Mouse (Mus musculus): ENCODE data around the gene Fam214a. TPM values are rescaled to one million over a fixed set of nuclear protein-coding genes. Genes with fewer than 3 reads are reported as not detected.

Gene Fam214a
- polyA plus RNA-seq, 1 experiment from 2014 or later = 12.0 TPM

GRCm38 (mm10) chr9:74915611-74916010 lies 37.1 kb upstream of the Fam214a start:
- Histone ChIP-seq H3K4me3 (ENCODE audit: low read depth, low read length) (no peak overlapping the region), H3K27me3 (replicated peaks; ENCODE audit: control insufficient read depth, insufficient read depth, low read length) (no peaks in the 10 kb centered on the region), H3K4me1 (ENCODE audit: control insufficient read depth, insufficient read depth, low read length) (peaks cover 6% of the 10 kb centered on the region; the same call in 1 of the 2 replicates), H3K9ac (ENCODE audit: low read depth, low read length) (no peak overlapping the region), H3K9me3 (ENCODE audit: control insufficient read depth, low read length) (0 out of 2 replicates have a peak, but pooled peaks cover 5% of the 10 kb centered on the region), H3K36me3 (ENCODE audit: control insufficient read depth, insufficient read depth, low read length) (no peaks in the 10 kb centered on the region), H3K27ac (replicated peaks; ENCODE audit: low read depth, low read length) (no peak overlapping the region), H3K4me2 (ENCODE audit: low read depth, low read length) (no peak overlapping the region)
- ATAC-seq (ENCODE audit: low read depth) = no peak
- 83% methylated on average over 3 of the region's 3 CpGs for WGBS
- DNase-seq (ENCODE audit: low spot score) = no peak

GRCm38 (mm10) chr9:74920450-74920849 lies 32.2 kb upstream of the Fam214a start:
- ATAC-seq (ENCODE audit: low read depth) = no peak; the same call in 1 of the 2 replicates
- Histone ChIP-seq H3K4me3 (ENCODE audit: low read depth, low read length) (no peak overlapping the region), H3K27me3 (replicated peaks; ENCODE audit: control insufficient read depth, insufficient read depth, low read length) (no peaks in the 10 kb centered on the region), H3K4me1 (ENCODE audit: control insufficient read depth, insufficient read depth, low read length) (no peaks in the 10 kb centered on the region), H3K4me2 (ENCODE audit: low read depth, low read length) (no peak overlapping the region), H3K9ac (ENCODE audit: low read depth, low read length) (no peak overlapping the region), H3K27ac (replicated peaks; ENCODE audit: low read depth, low read length) (no peak overlapping the region), H3K36me3 (ENCODE audit: control insufficient read depth, insufficient read depth, low read length) (no peaks in the 10 kb centered on the region), H3K9me3 (ENCODE audit: control insufficient read depth, low read length) (0 out of 2 replicates have a peak, but pooled peaks cover 5% of the 10 kb centered on the region)
- 85% methylated on average over 12 of the region's 12 CpGs for WGBS
- peak; percentile 41 for DNase-seq (ENCODE audit: low spot score)

DNA sequence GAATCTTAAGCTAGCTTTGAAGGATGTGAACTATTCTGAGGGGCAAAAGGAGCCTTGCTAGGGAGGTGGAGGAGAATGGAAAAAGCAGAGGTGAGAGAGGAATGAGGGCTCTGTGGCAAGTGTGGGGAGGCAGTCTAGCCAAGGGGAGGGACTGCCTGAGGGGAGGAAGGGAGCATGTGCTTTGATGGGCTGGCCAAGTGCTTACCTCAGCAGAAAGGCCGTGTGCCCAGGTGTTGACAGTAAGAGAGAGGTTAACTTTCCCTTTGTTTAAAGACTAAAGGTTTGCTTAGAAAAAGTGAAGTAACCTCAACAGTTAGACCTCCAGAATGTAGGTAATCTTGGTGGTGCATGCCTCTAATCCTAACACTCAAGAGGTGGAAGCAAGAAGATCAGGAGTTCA lies 31.3 kb upstream of the Fam214a start:
- no peaks in the 10 kb centered on the region for H3K36me3 ChIP-seq (ENCODE audit: control insufficient read depth, insufficient read depth, low read length)
- H3K4me3 ChIP-seq (ENCODE audit: low read depth, low read length) = no peak overlapping the region
- no peaks in the 10 kb centered on the region for H3K27me3 ChIP-seq (replicated peaks; ENCODE audit: control insufficient read depth, insufficient read depth, low read length)
- H3K9ac ChIP-seq (ENCODE audit: low read depth, low read length) = no peak overlapping the region
- 0 out of 2 replicates have a peak, but pooled peaks cover 5% of the 10 kb centered on the region for H3K9me3 ChIP-seq (ENCODE audit: control insufficient read depth, low read length)
- no peak overlapping the region for H3K4me2 ChIP-seq (ENCODE audit: low read depth, low read length)
- no peak overlapping the region for H3K27ac ChIP-seq (replicated peaks; ENCODE audit: low read depth, low read length)
- no peak for ATAC-seq (ENCODE audit: low read depth)
- WGBS = 11% methylated on average over 1 of the region's 1 CpGs
- H3K4me1 ChIP-seq (ENCODE audit: control insufficient read depth, insufficient read depth, low read length) = no peaks in the 10 kb centered on the region
- no peak for DNase-seq (ENCODE audit: low spot score)

GRCm38 (mm10) chr9:74922884-74923283 lies 29.8 kb upstream of the Fam214a start:
- Histone ChIP-seq H3K4me1 (ENCODE audit: control insufficient read depth, insufficient read depth, low read length) (no peaks in the 10 kb centered on the region), H3K9me3 (ENCODE audit: control insufficient read depth, low read length) (no peaks in the 10 kb centered on the region), H3K4me2 (ENCODE audit: low read depth, low read length) (no peak overlapping the region), H3K4me3 (ENCODE audit: low read depth, low read length) (no peak overlapping the region), H3K9ac (ENCODE audit: low read depth, low read length) (no peak overlapping the region), H3K27ac (replicated peaks; ENCODE audit: low read depth, low read length) (no peak overlapping the region), H3K36me3 (ENCODE audit: control insufficient read depth, insufficient read depth, low read length) (no peaks in the 10 kb centered on the region), H3K27me3 (replicated peaks; ENCODE audit: control insufficient read depth, insufficient read depth, low read length) (no peaks in the 10 kb centered on the region)
- 55% methylated on average over 3 of the region's 3 CpGs for WGBS
- ATAC-seq (ENCODE audit: low read depth) (no peak), DNase-seq (ENCODE audit: low spot score) (no peak)

GRCm38 (mm10) chr9:74923291-74923977 lies 29.2 kb upstream of the Fam214a start:
- Histone ChIP-seq H3K27me3 (replicated peaks; ENCODE audit: control insufficient read depth, insufficient read depth, low read length) (no peaks in the 10 kb centered on the region), H3K9ac (ENCODE audit: low read depth, low read length) (no peak overlapping the region), H3K4me2 (ENCODE audit: low read depth, low read length) (no peak overlapping the region), H3K4me3 (ENCODE audit: low read depth, low read length) (no peak overlapping the region), H3K9me3 (ENCODE audit: control insufficient read depth, low read length) (no peaks in the 10 kb centered on the region), H3K4me1 (ENCODE audit: control insufficient read depth, insufficient read depth, low read length) (no peaks in the 10 kb centered on the region), H3K27ac (replicated peaks; ENCODE audit: low read depth, low read length) (no peak overlapping the region), H3K36me3 (ENCODE audit: control insufficient read depth, insufficient read depth, low read length) (no peaks in the 10 kb centered on the region)
- 85% methylated on average over 6 of the region's 6 CpGs for WGBS
- DNase-seq (ENCODE audit: low spot score) (no peak), ATAC-seq (ENCODE audit: low read depth) (no peak)

DNA sequence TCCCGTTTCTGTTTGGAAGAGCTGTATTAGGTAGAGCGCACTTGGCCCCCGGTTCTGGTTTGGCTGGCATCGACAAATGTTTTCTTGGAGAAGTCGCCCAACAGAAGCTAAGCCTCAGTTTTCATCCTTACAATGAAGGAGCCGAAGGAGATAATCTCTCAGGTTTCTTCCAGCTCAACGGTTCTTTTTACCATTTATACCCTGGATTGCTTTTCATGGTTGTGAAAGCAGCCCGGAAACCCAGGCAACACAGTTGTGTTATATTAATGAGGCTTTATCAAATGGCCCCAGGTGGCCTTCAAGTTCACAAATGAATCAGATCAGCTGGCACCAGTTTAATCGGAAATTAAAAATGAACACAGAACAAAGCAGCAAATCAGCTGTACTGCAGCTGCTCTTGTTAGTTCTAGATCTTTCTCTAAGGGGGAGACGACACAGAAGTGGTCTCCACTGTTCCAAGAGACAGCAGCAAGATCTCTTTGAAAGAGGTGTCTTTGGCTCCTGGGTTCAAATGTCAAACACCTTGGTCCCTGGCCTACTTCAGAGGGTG lies 27.4 kb upstream of the Fam214a start:
- WGBS = 67% methylated on average over 10 of the region's 10 CpGs
- DNase-seq (ENCODE audit: low spot score) (peak; percentile 64), ATAC-seq (ENCODE audit: low read depth) (peak; percentile 83; the same call in 1 of the 2 replicates)
- Histone ChIP-seq H3K9ac (ENCODE audit: low read depth, low read length) (no peak overlapping the region), H3K36me3 (ENCODE audit: control insufficient read depth, insufficient read depth, low read length) (no peaks in the 10 kb centered on the region), H3K4me2 (ENCODE audit: low read depth, low read length) (no peak overlapping the region), H3K4me1 (ENCODE audit: control insufficient read depth, insufficient read depth, low read length) (no peaks in the 10 kb centered on the region), H3K27me3 (replicated peaks; ENCODE audit: control insufficient read depth, insufficient read depth, low read length) (no peaks in the 10 kb centered on the region), H3K9me3 (ENCODE audit: control insufficient read depth, low read length) (no peaks in the 10 kb centered on the region), H3K27ac (replicated peaks; ENCODE audit: low read depth, low read length) (no peak overlapping the region; the same call in 1 of the 2 replicates), H3K4me3 (ENCODE audit: low read depth, low read length) (no peak overlapping the region)

DNA sequence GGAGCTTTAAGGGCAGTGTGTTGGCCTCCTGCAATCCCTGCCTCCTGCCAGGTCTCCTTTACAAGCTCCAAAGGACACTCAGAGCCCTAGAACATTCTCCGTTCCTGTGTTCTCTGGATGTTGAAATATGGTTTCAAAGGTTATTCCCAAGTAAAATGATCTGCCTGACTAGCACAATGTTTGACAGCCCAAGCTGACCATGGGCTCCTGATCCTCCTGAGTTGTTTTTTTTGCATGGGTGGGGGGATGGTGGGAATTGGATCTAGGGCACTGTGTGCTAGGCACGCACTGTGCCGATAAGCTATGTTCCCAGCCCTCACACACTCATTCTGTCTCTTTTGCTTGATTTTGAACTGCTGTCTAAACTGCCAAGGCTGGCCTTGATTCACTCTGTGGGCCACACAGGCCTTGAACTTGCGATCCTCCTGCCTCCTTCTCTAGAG lies 22.7 kb upstream of the Fam214a start:
- Histone ChIP-seq H3K36me3 (ENCODE audit: control insufficient read depth, insufficient read depth, low read length) (no peaks in the 10 kb centered on the region), H3K4me2 (ENCODE audit: low read depth, low read length) (no peak overlapping the region), H3K9me3 (ENCODE audit: control insufficient read depth, low read length) (no peaks in the 10 kb centered on the region), H3K27me3 (replicated peaks; ENCODE audit: control insufficient read depth, insufficient read depth, low read length) (no peaks in the 10 kb centered on the region), H3K4me1 (ENCODE audit: control insufficient read depth, insufficient read depth, low read length) (no peaks in the 10 kb centered on the region), H3K27ac (replicated peaks; ENCODE audit: low read depth, low read length) (no peak overlapping the region), H3K9ac (ENCODE audit: low read depth, low read length) (no peak overlapping the region), H3K4me3 (ENCODE audit: low read depth, low read length) (no peak overlapping the region)
- WGBS = 83% methylated on average over 4 of the region's 4 CpGs
- DNase-seq (ENCODE audit: low spot score) (no peak), ATAC-seq (ENCODE audit: low read depth) (no peak)

DNA sequence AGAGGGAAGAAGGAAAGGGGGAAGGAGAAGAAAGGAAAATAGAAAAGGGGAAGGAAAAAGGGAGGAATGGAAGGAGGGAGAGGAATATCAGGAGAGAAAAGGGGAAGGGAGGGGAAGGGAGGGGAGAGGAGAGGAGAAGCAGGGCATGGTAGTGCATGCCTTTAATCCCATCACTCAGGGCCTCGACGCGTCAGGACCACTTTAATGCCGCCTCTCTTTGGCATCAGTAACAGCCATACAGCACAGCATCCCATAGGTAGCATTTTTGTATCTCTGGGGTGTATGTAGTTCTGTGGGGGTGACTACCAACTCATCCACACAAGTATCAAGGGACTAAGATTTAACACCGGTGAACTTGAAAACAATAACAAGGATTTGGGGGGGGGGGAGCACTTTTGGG lies 22.0 kb upstream of the Fam214a start:
- ATAC-seq (ENCODE audit: low read depth) = peak; percentile 53; the same call in 1 of the 2 replicates
- no peak overlapping the region for H3K27ac ChIP-seq (replicated peaks; ENCODE audit: low read depth, low read length)
- no peaks in the 10 kb centered on the region for H3K36me3 ChIP-seq (ENCODE audit: control insufficient read depth, insufficient read depth, low read length)
- no peaks in the 10 kb centered on the region for H3K4me1 ChIP-seq (ENCODE audit: control insufficient read depth, insufficient read depth, low read length)
- H3K9ac ChIP-seq (ENCODE audit: low read depth, low read length) = no peak overlapping the region
- DNase-seq (ENCODE audit: low spot score) = no peak
- H3K4me2 ChIP-seq (ENCODE audit: low read depth, low read length) = no peak overlapping the region
- no peaks in the 10 kb centered on the region for H3K9me3 ChIP-seq (ENCODE audit: control insufficient read depth, low read length)
- no peak overlapping the region for H3K4me3 ChIP-seq (ENCODE audit: low read depth, low read length)
- H3K27me3 ChIP-seq (replicated peaks; ENCODE audit: control insufficient read depth, insufficient read depth, low read length) = no peaks in the 10 kb centered on the region
- WGBS = 80% methylated on average over 5 of the region's 5 CpGs

- ATAC-seq (ENCODE audit: low read depth) (no peak), DNase-seq (ENCODE audit: low spot score) (no peak)
- Histone ChIP-seq H3K4me1 (ENCODE audit: control insufficient read depth, insufficient read depth, low read length) (no peaks in the 10 kb centered on the region), H3K36me3 (ENCODE audit: control insufficient read depth, insufficient read depth, low read length) (no peaks in the 10 kb centered on the region), H3K27ac (replicated peaks; ENCODE audit: low read depth, low read length) (no peak overlapping the region), H3K9ac (ENCODE audit: low read depth, low read length) (no peak overlapping the region), H3K4me2 (ENCODE audit: low read depth, low read length) (no peak overlapping the region), H3K4me3 (ENCODE audit: low read depth, low read length) (no peak overlapping the region), H3K9me3 (ENCODE audit: control insufficient read depth, low read length) (no peaks in the 10 kb centered on the region), H3K27me3 (replicated peaks; ENCODE audit: control insufficient read depth, insufficient read depth, low read length) (no peaks in the 10 kb centered on the region)
- WGBS = 81% methylated on average over 3 of the region's 3 CpGs
Observed at GRCm38 (mm10) chr9:74935289-74935688, 17.4 kb upstream of the Fam214a start.
